Mouse (Mus musculus) liver, postnatal 0 days (tissue): ENCODE measurements around the gene Ubxn7. TPM values are rescaled to one million over a fixed set of nuclear protein-coding genes. Genes with fewer than 3 reads are reported as not detected.
A peak's percentile ranks its signal among the peaks of the same experiment; 100 is the strongest.

Experiments used
- ATAC-seq: fragments of 200-750 bp; cut with Nextera tagmentation; 2 replicates; pipeline ENCODE4 v1.8.0; 2017; ENCODE audit warnings: mild to moderate bottlenecking, moderate library complexity
- DNase-seq: peaks from one replicate; pipeline ENCODE4 v3.0.0-alpha.2; 2016
- H3K27ac ChIP-seq: fragments of 300-500 bp; sonication (generic); 2 replicates; pipeline ENCODE4 v1.5.1; 2014; ENCODE audit warnings: antibody characterized with exemption, moderate library complexity, mild to moderate bottlenecking, low read depth
- H3K27me3 ChIP-seq: fragments of 300-500 bp; sonication (generic); 2 replicates; pipeline ENCODE4 v1.6.1; 2014; ENCODE audit warnings: low read length, control low read depth, mixed read lengths; ENCODE audit not compliant: insufficient read depth
- H3K36me3 ChIP-seq: fragments of 300-500 bp; sonication (generic); replicated peaks from 2 replicates; pipeline ENCODE4 v1.6.1; 2014; ENCODE audit warnings: mild to moderate bottlenecking, control low read depth, low read length, moderate library complexity, mixed read lengths; ENCODE audit not compliant: insufficient read depth
- H3K4me1 ChIP-seq: fragments of 300-500 bp; sonication (generic); 2 replicates; pipeline ENCODE4 v1.6.1; 2014; ENCODE audit warnings: antibody characterized with exemption, mild to moderate bottlenecking, control low read depth; ENCODE audit not compliant: insufficient read depth
- H3K4me2 ChIP-seq: fragments of 300-500 bp; sonication (generic); 2 replicates; pipeline ENCODE4 v1.6.1; 2014; ENCODE audit warnings: low read depth, mild to moderate bottlenecking, low read length, moderate library complexity, mixed read lengths
- H3K4me3 ChIP-seq: fragments of 300-500 bp; sonication (generic); 2 replicates; pipeline ENCODE4 v1.5.1; 2014; ENCODE audit warnings: low read depth, low read length
- H3K9ac ChIP-seq: fragments of 300-500 bp; sonication (generic); replicated peaks from 2 replicates; pipeline ENCODE4 v1.6.1; 2014; ENCODE audit warnings: mild to moderate bottlenecking, moderate library complexity
- H3K9me3 ChIP-seq: fragments of 300-500 bp; sonication (generic); 2 replicates; pipeline ENCODE4 v1.6.1; 2016; ENCODE audit warnings: mild to moderate bottlenecking, control low read depth, low read length, mixed read lengths
- CTCF ChIP-seq: sonication (generic); IDR thresholded peaks from 2 replicates; pipeline ENCODE4 v1.5.1; 2016; ENCODE audit warnings: antibody characterized with exemption, low read depth
- EP300 ChIP-seq: IDR thresholded peaks from 2 replicates; pipeline ENCODE4 v1.6.1; 2016; ENCODE audit warnings: antibody characterized with exemption, low read depth, mild to moderate bottlenecking
- WGBS: fragments of 180-500 bp; shearing (Covaris S2); extraction: QIAGEN DNeasy Blood & Tissue Kit; methylation state at CpG from one replicate; pipeline ENCODE4 v1.1.7; 2014; ENCODE audit not compliant: insufficient replicate concordance; 5-methylcytosine and 5-hydroxymethylcytosine counted together
- polyA plus RNA-seq: library from polyadenylated mRNA; unstranded; fragments of >200 nt; fragmentation: Nextera tagmentation; extraction: Ambion mirVana; gene quantifications from 2 replicates; pipeline ENCODE4 v1.2.1, GENCODE M21; 2015

Ubxn7 gene
- polyA plus RNA-seq, 1 experiment from 2014 or later: 4.7 TPM

DNA sequence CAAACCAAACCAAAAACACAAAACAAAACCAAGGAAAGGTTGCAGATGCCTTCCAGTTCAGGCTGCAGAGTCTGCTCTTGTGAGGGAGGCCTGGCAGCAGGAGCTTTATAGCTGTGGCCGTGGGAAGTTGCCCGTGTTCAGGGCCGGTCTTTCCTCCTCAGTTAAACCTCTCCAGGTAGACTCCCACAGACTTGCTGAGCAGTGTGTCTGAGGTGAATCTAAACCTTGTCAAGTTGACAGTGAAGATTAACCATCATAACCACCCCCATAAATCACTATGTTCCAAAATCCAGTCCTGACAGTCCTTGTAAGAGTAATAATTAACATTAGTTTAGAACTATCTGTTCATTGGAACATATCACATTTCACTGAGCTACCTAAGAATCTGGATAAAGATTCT is 95.4 kb downstream of the Ubxn7 start:
- Histone ChIP-seq H3K9ac (no peak overlapping the region), H3K27ac (no peak overlapping the region), H3K4me1 (peaks cover 15% of the 10 kb centered on the region), H3K4me2 (no peak overlapping the region), H3K9me3 (no peaks in the 10 kb centered on the region), H3K27me3 (no peaks in the 10 kb centered on the region), H3K4me3 (no peak overlapping the region), H3K36me3 (no peaks in the 10 kb centered on the region)
- 90% methylated on average over 3 of the region's 3 CpGs for WGBS
- DNase-seq (no peak), ATAC-seq (no peak)
- TF ChIP-seq CTCF (no peak), EP300 (no peak)

DNA sequence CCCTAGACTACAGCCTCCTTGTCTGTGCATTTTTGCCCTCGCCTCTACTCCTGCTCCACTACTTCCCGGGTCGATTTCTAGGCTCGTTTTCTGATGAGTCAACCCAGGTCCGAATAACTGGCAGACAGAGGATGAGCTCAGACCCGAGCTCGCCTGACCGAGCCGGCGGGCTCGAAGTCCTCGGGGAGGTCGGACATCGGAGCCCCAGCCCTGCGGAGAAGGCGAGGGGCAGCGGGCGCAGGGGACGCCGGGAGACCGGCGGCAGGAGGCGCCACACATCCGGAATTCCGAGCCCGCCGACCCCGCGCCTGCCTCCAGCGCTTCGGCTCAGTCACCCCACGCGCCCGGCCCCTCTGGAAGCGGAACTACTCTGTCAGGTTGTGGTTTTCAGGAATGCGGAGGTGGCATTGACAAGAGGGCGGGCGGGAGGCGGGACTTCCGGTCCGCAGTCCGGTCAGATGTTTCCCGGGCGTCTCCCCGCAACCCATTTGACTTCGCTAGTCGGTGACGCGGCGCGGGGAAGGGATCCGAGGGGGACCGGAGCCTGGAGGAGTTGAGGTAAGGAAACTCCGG is 98.5 kb downstream of the Ubxn7 start, which contains the start of gene Pcyt1a:
TSS of gene Pcyt1a (plus strand) at position 448 of the 573 bp plus-strand sequence.
- peak within 1 kb of the TSS; percentile 95 for H3K4me3 ChIP-seq
- no peaks in the 10 kb centered on the region for H3K27me3 ChIP-seq
- TF ChIP-seq CTCF: peak; percentile 49
- TF ChIP-seq EP300: peak; percentile 36; the same call in 1 of the 2 replicates
- peaks cover 36% of the 10 kb centered on the region for H3K4me1 ChIP-seq
- peak within 1 kb of the TSS; percentile 96 for H3K27ac ChIP-seq
- no peaks in the 10 kb centered on the region for H3K9me3 ChIP-seq
- peak within 1 kb of the TSS; percentile 90 for H3K4me2 ChIP-seq
- DNase-seq (peak; percentile 95), ATAC-seq (peak; percentile 96)
- under 1% methylated on average over 54 of the region's 54 CpGs for WGBS
- no peaks in the 10 kb centered on the region for H3K36me3 ChIP-seq
- H3K9ac ChIP-seq: peak within 1 kb of the TSS; percentile 98

GRCm38 (mm10) chr16:32431047-32431591 is 99.1 kb downstream of the Ubxn7 start:
- ATAC-seq (peak; percentile 68), DNase-seq (peak; percentile 71)
- peak overlapping the region; percentile 98 for H3K9ac ChIP-seq
- WGBS: under 1% methylated on average over 28 of the region's 28 CpGs
- no peaks in the 10 kb centered on the region for H3K36me3 ChIP-seq
- H3K9me3 ChIP-seq: no peaks in the 10 kb centered on the region
- TF ChIP-seq EP300: peak; percentile 1; the same call in 1 of the 2 replicates
- TF ChIP-seq CTCF: no peak
- H3K4me1 ChIP-seq: peaks cover 36% of the 10 kb centered on the region
- peak overlapping the region; percentile 95 for H3K4me3 ChIP-seq
- H3K27ac ChIP-seq: peak overlapping the region; percentile 96
- peak overlapping the region; percentile 90 for H3K4me2 ChIP-seq
- no peaks in the 10 kb centered on the region for H3K27me3 ChIP-seq

DNA sequence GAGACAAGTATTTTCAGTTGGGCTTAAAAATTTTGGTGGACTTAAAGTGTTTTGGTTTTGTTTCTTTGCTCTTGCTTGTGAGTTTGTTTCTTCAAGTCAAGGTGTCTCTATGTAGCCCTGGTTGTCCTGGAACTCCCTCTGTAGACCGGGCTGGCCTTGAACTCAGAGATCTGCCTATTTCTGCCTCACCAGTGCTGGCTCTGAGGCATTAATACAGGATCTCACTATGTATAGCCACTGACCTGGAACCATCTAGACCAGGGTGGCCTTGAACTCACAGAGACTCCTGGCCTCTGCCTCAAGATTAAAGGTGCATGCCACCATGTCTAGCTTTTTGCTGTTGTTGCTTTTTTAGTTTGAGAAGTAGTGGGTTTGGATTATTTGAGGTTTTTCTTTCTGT is 99.9 kb downstream of the Ubxn7 start:
- H3K4me3 ChIP-seq: peak overlapping the region; percentile 95
- TF ChIP-seq CTCF (no peak), EP300 (no peak)
- peak overlapping the region; percentile 96 for H3K27ac ChIP-seq
- peak overlapping the region; percentile 98 for H3K9ac ChIP-seq
- H3K4me1 ChIP-seq: peaks cover 36% of the 10 kb centered on the region
- no peaks in the 10 kb centered on the region for H3K36me3 ChIP-seq
- no peak for ATAC-seq
- no peaks in the 10 kb centered on the region for H3K9me3 ChIP-seq
- H3K4me2 ChIP-seq: peak overlapping the region; percentile 90
- H3K27me3 ChIP-seq: no peaks in the 10 kb centered on the region
- 77% methylated on average over 1 of the region's 1 CpGs for WGBS
- DNase-seq: no peak

DNA sequence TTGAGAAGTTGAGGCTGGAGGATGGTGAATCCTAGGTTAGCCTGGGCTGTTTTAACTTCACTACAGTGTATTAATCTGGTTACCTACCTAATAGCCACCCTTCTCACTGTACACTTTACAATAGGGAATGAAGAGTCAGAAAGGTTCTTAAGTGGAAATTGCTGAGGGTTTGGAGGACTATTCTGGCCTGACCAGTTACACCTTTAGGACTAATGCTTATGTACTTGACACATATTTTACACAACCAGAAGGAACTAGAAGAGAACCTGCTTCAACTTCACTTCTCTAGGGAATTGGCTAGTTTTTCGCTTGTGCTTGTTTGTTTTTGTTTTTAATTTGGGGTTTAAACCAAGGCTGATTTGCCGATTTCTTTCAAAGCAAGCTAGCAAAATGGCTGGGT is 101.1 kb downstream of the Ubxn7 start:
- H3K9ac ChIP-seq: no peak overlapping the region
- no peak for TF ChIP-seq EP300
- TF ChIP-seq CTCF: no peak
- H3K27me3 ChIP-seq: no peaks in the 10 kb centered on the region
- 0 out of 2 replicates have a peak overlapping the region, but pooled peaks have one; percentile 13 for H3K27ac ChIP-seq
- no peaks in the 10 kb centered on the region for H3K9me3 ChIP-seq
- DNase-seq: no peak
- H3K4me3 ChIP-seq: no peak overlapping the region
- peaks cover 38% of the 10 kb centered on the region for H3K4me1 ChIP-seq
- H3K4me2 ChIP-seq: peak overlapping the region; percentile 90
- H3K36me3 ChIP-seq: 0 out of 2 replicates have a peak, but pooled peaks cover 5% of the 10 kb centered on the region
- 80% methylated on average over 2 of the region's 2 CpGs for WGBS
- ATAC-seq: no peak

DNA sequence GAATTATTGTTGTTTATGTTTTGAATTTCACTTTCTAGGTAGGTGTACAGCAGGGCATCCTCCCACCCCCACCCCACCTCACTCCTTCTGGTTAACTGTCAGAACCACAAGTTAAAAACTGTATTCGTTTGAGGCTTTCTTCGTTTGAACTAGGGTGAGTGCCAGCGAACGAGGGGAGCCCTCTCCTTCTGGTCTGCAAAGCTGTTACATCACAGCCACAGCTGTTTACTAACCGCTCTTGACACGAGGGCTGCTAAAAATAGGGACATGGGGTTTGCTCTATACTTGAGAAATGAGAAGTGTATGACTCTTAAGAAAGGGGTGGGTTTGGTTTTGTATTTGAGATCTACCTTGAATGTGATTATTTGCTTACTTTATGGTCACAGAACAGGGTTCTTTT is 102.0 kb downstream of the Ubxn7 start:
- ATAC-seq: no peak

More for the DNA sequence above, 102.0 kb downstream of the Ubxn7 start:
- peak overlapping the region; percentile 90 for H3K4me2 ChIP-seq
- 0 out of 2 replicates have a peak, but pooled peaks cover 6% of the 10 kb centered on the region for H3K36me3 ChIP-seq
- H3K27me3 ChIP-seq: no peaks in the 10 kb centered on the region
- H3K9me3 ChIP-seq: no peaks in the 10 kb centered on the region
- TF ChIP-seq CTCF: no peak
- no peak for TF ChIP-seq EP300
- 0 out of 2 replicates have a peak overlapping the region, but pooled peaks have one; percentile 13 for H3K9ac ChIP-seq
- H3K4me1 ChIP-seq: peaks cover 38% of the 10 kb centered on the region
- H3K4me3 ChIP-seq: no peak overlapping the region
- H3K27ac ChIP-seq: peak overlapping the region; percentile 61
- DNase-seq: peak; percentile 45
- WGBS: 7% methylated on average over 6 of the region's 6 CpGs
